Mouse (Mus musculus) heart, embryonic 15.5 days (tissue): Measurements from ENCODE around the gene Fam169b. TPM values are rescaled to one million over a fixed set of nuclear protein-coding genes. Genes with fewer than 3 reads are reported as not detected.

Source experiments
- polyA plus RNA-seq: library from polyadenylated mRNA; unstranded; fragments of >200 nt; fragmentation: Nextera tagmentation; extraction: Ambion mirVana; gene quantifications from 2 replicates; pipeline ENCODE4 v1.2.1, GENCODE M21; 2015

The Fam169b gene
- polyA plus RNA-seq, 1 experiment from 2014 or later, result 1.0 TPM

Other genes with a start within 250 kb of the Fam169b start
- 0.25 and 0.44 TPM in 2 replicates for gene Pgpep1l, start 9.6 kb upstream of the Fam169b start, polyA plus RNA-seq